ENCODE assay signal across 16 mouse cellular contexts in genomic region chr14:75138503-75138902, GRCm38 (mm10). TPM values are rescaled to one million over a fixed set of nuclear protein-coding genes. Genes with fewer than 3 reads are reported as not detected.
A peak's percentile ranks its signal among the peaks of the same experiment; 100 is the strongest.
DNase-seq lines count a peak whose midpoint lies in the region; ATAC-seq and TF ChIP-seq lines count a peak whose summit lies in the region.
"Had no signal": no experiment of that assay in that cellular context is flagged by ENCODE, and none has a peak within 500 bp of the region (broad histone marks: within the 10 kb centered on the region; RNA-seq: fewer than 3 reads in every experiment).

No protein-coding gene starts in this region.

- no peak overlapping the region for H3K27ac ChIP-seq in embryonic facial prominence, embryonic 11.5 days (replicated peaks; ENCODE audit: low read depth, low read length)
- no peak overlapping the region for H3K27ac ChIP-seq in embryonic facial prominence, embryonic 10.5 days (replicated peaks)
- H3K27ac ChIP-seq in spleen, adult 2 months (ENCODE audit: insufficient read depth, low read length), result peak overlapping the region; percentile 52; the same call in 1 of the 2 replicates
- no peak overlapping the region for H3K27ac ChIP-seq in midbrain, embryonic 10.5 days (replicated peaks)
- H3K27ac ChIP-seq: forebrain, embryonic 12.5 days; hindbrain, embryonic 14.5 days had no signal

- TF ChIP-seq CTCF in spleen, adult 2 months (IDR thresholded peaks at IDR 0.05; ENCODE audit: extremely low read depth, insufficient read depth, insufficient read length, insufficient replicate concordance), result no peak

- H3K9ac ChIP-seq in embryonic facial prominence, embryonic 11.5 days (replicated peaks; ENCODE audit: low read length), result no peak overlapping the region
- H3K9ac ChIP-seq: forebrain, embryonic 12.5 days; hindbrain, embryonic 14.5 days had no signal

- no peak for DNase-seq in embryonic facial prominence, embryonic 11.5 days (ENCODE audit: low spot score)
- DNase-seq in embryonic facial prominence, embryonic 10.5 days (ENCODE audit: low spot score), result no peak
- DNase-seq in MEL-GATA-1-ER (ENCODE audit: extremely low read depth, low read depth), result peak; percentile 95
- DNase-seq in spleen, adult 2 months (ENCODE audit: low read depth in 1 of 2, low spot score in 2 of 2), result no peak
- DNase-seq in adrenal gland, postnatal 10 days, result no peak
- no peak for DNase-seq in urinary bladder, adult 18-20 months (ENCODE audit: low spot score in 2 of 2)
- no peak for DNase-seq in midbrain, embryonic 10.5 days (ENCODE audit: low spot score)
- DNase-seq: cerebellum, adult 9-10 months; gastrocnemius, postnatal 25 days; kidney, postnatal 10 days had no signal

- no peaks in the 10 kb centered on the region for H3K36me3 ChIP-seq in embryonic facial prominence, embryonic 11.5 days (replicated peaks; ENCODE audit: control insufficient read depth, insufficient read depth, low read depth, low read length)
- no peaks in the 10 kb centered on the region for H3K36me3 ChIP-seq in embryonic facial prominence, embryonic 10.5 days (replicated peaks)
- H3K36me3 ChIP-seq in spleen, adult 2 months (ENCODE audit: control insufficient read depth, insufficient read depth, low read length), result no peaks in the 10 kb centered on the region
- no peaks in the 10 kb centered on the region for H3K36me3 ChIP-seq in midbrain, embryonic 10.5 days
- H3K36me3 ChIP-seq: forebrain, embryonic 12.5 days had no signal

- H3K4me1 ChIP-seq in embryonic facial prominence, embryonic 11.5 days (ENCODE audit: control insufficient read depth, insufficient read depth, low read length), result no peaks in the 10 kb centered on the region
- no peaks in the 10 kb centered on the region for H3K4me1 ChIP-seq in embryonic facial prominence, embryonic 10.5 days
- H3K4me1 ChIP-seq in spleen, adult 2 months (ENCODE audit: control insufficient read depth, insufficient read depth, insufficient read length), result peaks cover 5% of the 10 kb centered on the region; the same call in 1 of the 2 replicates
- H3K4me1 ChIP-seq in midbrain, embryonic 10.5 days, result no peaks in the 10 kb centered on the region
- H3K4me1 ChIP-seq: forebrain, embryonic 12.5 days had no signal

- no peak overlapping the region for H3K4me2 ChIP-seq in embryonic facial prominence, embryonic 11.5 days (ENCODE audit: low read depth, low read length)
- H3K4me2 ChIP-seq: forebrain, embryonic 12.5 days; hindbrain, embryonic 14.5 days had no signal

- no peak overlapping the region for H3K4me3 ChIP-seq in embryonic facial prominence, embryonic 11.5 days (ENCODE audit: low read depth, low read length)
- H3K4me3 ChIP-seq in embryonic facial prominence, embryonic 10.5 days, result no peak overlapping the region
- no peak overlapping the region for H3K4me3 ChIP-seq in spleen, adult 2 months (ENCODE audit: extremely low read depth, insufficient read depth, insufficient read length)
- no peak overlapping the region for H3K4me3 ChIP-seq in midbrain, embryonic 10.5 days
- H3K4me3 ChIP-seq: forebrain, embryonic 12.5 days had no signal

- ATAC-seq in embryonic facial prominence, embryonic 11.5 days (replicated peaks; ENCODE audit: insufficient number of reproducible peaks, low FRiP score, low TSS enrichment, low read depth), result peak; percentile 29; the same call in 1 of the 2 replicates
- peak; percentile 93 for ATAC-seq in erythroid progenitor cell, adult 5-6 weeks (replicated peaks; ENCODE audit: low FRiP score, poor library complexity, severe bottlenecking)
- ATAC-seq: lung, postnatal 0 days had no signal

- 75% methylated on average over 10 of the region's 10 CpGs for WGBS in embryonic facial prominence, embryonic 11.5 days
- whole genome bisulfite sequencing in embryonic facial prominence, embryonic 10.5 days, result 82% methylated on average over 10 of the region's 10 CpGs
- WGBS in spleen, adult 2 months, result 84% methylated on average over 10 of the region's 10 CpGs
- 86% methylated on average over 10 of the region's 10 CpGs for WGBS in midbrain, embryonic 10.5 days

- no peaks in the 10 kb centered on the region for H3K9me3 ChIP-seq in embryonic facial prominence, embryonic 11.5 days (replicated peaks; ENCODE audit: control insufficient read depth, low read length)
- no peaks in the 10 kb centered on the region for H3K9me3 ChIP-seq in embryonic facial prominence, embryonic 10.5 days
- H3K9me3 ChIP-seq in midbrain, embryonic 10.5 days (replicated peaks), result no peaks in the 10 kb centered on the region
- H3K9me3 ChIP-seq: forebrain, embryonic 12.5 days had no signal

- TF ChIP-seq POLR2A in spleen, adult 2 months (IDR thresholded peaks at IDR 0.05; ENCODE audit: low read depth, low read length), result no peak

- no peaks in the 10 kb centered on the region for H3K27me3 ChIP-seq in embryonic facial prominence, embryonic 11.5 days (ENCODE audit: control insufficient read depth, insufficient read depth, low read length)
- H3K27me3 ChIP-seq in embryonic facial prominence, embryonic 10.5 days (replicated peaks; ENCODE audit: low read depth, poor library complexity, severe bottlenecking), result no peaks in the 10 kb centered on the region
- H3K27me3 ChIP-seq in spleen, adult 2 months (ENCODE audit: control insufficient read depth, insufficient read depth, low read length), result no peaks in the 10 kb centered on the region
- no peaks in the 10 kb centered on the region for H3K27me3 ChIP-seq in midbrain, embryonic 10.5 days (ENCODE audit: low read depth, poor library complexity, severe bottlenecking)
- H3K27me3 ChIP-seq: forebrain, embryonic 12.5 days had no signal

RNA-seq across cellular contexts. Expression of gene Lcp1, which starts 7.6 kb away (rescaled TPM):
- polyA plus RNA-seq in embryonic facial prominence, embryonic 11.5 days (2014; fragmentation: Nextera tagmentation; extraction: Ambion mirVana), result 27.5 and 30.5 TPM in 2 replicates
- polyA plus RNA-seq in embryonic facial prominence, embryonic 10.5 days (2016; fragmentation: Nextera tagmentation; extraction: Ambion mirVana), result 20.7 and 25.5 TPM in 2 replicates
- 176 and 202 TPM in 2 replicates for total RNA-seq in erythroid progenitor cell, adult 5-6 weeks (2015; ENCODE audit: low replicate concordance)
- total RNA-seq in erythroid progenitor cell, adult 5-6 weeks (2017; ENCODE audit: low replicate concordance), result 63.5 and 70.4 TPM in 2 replicates
- polyA plus RNA-seq in spleen, adult 2 months (2012; rRNA removed), result 62.6 and 72.9 TPM in 2 replicates
- total RNA-seq in adrenal gland, postnatal 10 days (2021), result 10 to 100 TPM; 24.7 to 28.1 TPM
- polyA plus RNA-seq in midbrain, embryonic 10.5 days (2016; fragmentation: Nextera tagmentation; extraction: Ambion mirVana), result 26.4 and 28.7 TPM in 2 replicates

RNA-seq across cellular contexts. Expression of gene Lrrc63, which starts 7.8 kb away (rescaled TPM):
- 0.21 TPM in 1 of 2 replicates, not detected in the other for polyA plus RNA-seq in embryonic facial prominence, embryonic 11.5 days (2014; fragmentation: Nextera tagmentation; extraction: Ambion mirVana)
- 0.13 TPM in 1 of 2 replicates, not detected in the other for polyA plus RNA-seq in embryonic facial prominence, embryonic 10.5 days (2016; fragmentation: Nextera tagmentation; extraction: Ambion mirVana)
- total RNA-seq in erythroid progenitor cell, adult 5-6 weeks (2015; ENCODE audit: low replicate concordance), result not detected in 2 replicates
- total RNA-seq in erythroid progenitor cell, adult 5-6 weeks (2017; ENCODE audit: low replicate concordance), result not detected in 2 replicates
- polyA plus RNA-seq in spleen, adult 2 months (2012; rRNA removed), result 0.04 TPM in 1 of 2 replicates, not detected in the other
- total RNA-seq in adrenal gland, postnatal 10 days (2021), result not detected
- polyA plus RNA-seq in midbrain, embryonic 10.5 days (2016; fragmentation: Nextera tagmentation; extraction: Ambion mirVana), result 0.17 and 0.19 TPM in 2 replicates
- total RNA-seq: ES-E14; gastrocnemius, postnatal 25 days; left cerebral cortex, adult 8-10 months had no signal
- polyA plus RNA-seq: hindbrain, embryonic 14.5 days had no signal
